Mouse (Mus musculus) myocyte (in vitro differentiated cells): ENCODE data around the gene Mon1a. TPM values are rescaled to one million over a fixed set of nuclear protein-coding genes. Genes with fewer than 3 reads are reported as not detected.
A peak's percentile ranks its signal among the peaks of the same experiment; 100 is the strongest.

ENCODE experiments used
- H3K27me3 ChIP-seq: one replicate; pipeline ENCODE4 v1.6.1; 2011; ENCODE audit not compliant: control insufficient read depth, insufficient read depth, insufficient read length
- H3K36me3 ChIP-seq: one replicate; pipeline ENCODE4 v1.6.1; 2011; ENCODE audit not compliant: control insufficient read depth, insufficient read depth
- H3K4me2 ChIP-seq: one replicate; pipeline ENCODE4 v1.6.1; 2011; ENCODE audit warnings: low read depth, control low read depth
- H3K4me3 ChIP-seq: one replicate; pipeline ENCODE4 v1.5.1; 2011; ENCODE audit warnings: mild to moderate bottlenecking, control low read depth, moderate library complexity
- H3K79me2 ChIP-seq: one replicate; pipeline ENCODE4 v1.6.1; 2011; ENCODE audit not compliant: control insufficient read depth, insufficient read depth
- H3ac ChIP-seq: one replicate; pipeline ENCODE4 v1.6.1; 2011; ENCODE audit not compliant: control insufficient read depth, insufficient read length
- CEBPB ChIP-seq: IDR thresholded peaks from 2 replicates; pipeline ENCODE4 v1.6.1; 2011; ENCODE audit warnings: mild to moderate bottlenecking, moderate library complexity; ENCODE audit not compliant: poor library complexity, insufficient read depth, severe bottlenecking
- E2F4 ChIP-seq: IDR thresholded peaks from one replicate; pipeline ENCODE4 v1.6.1; 2011; ENCODE audit warnings: mild to moderate bottlenecking, control low read depth, moderate library complexity; ENCODE audit not compliant: insufficient read depth
- MAX ChIP-seq: IDR thresholded peaks from one replicate; pipeline ENCODE4 v1.6.1; 2011; ENCODE audit warnings: low read depth, mild to moderate bottlenecking, control low read depth
- MYOD1 ChIP-seq, 3 experiments: IDR thresholded peaks; one replicate each; pipeline ENCODE4 v1.6.1; 2011; ENCODE audit warnings: control low read depth in 2 of 3, low read depth in 2 of 3, mild to moderate bottlenecking in 2 of 3, moderate library complexity in 1 of 3; ENCODE audit not compliant: insufficient read length in 2 of 3, control insufficient read depth in 1 of 3
- MYOG ChIP-seq, 3 experiments: IDR thresholded peaks; one replicate each; pipeline ENCODE4 v1.6.1; 2011; ENCODE audit warnings: control low read depth in 2 of 3, low read depth in 2 of 3, mild to moderate bottlenecking in 2 of 3; ENCODE audit not compliant: insufficient read length in 2 of 3, control insufficient read depth in 1 of 3, insufficient read depth in 1 of 3
- POLR2A ChIP-seq: IDR thresholded peaks from one replicate; pipeline ENCODE4 v1.6.1; 2011; ENCODE audit warnings: low read depth, mild to moderate bottlenecking, control low read depth, moderate library complexity; ENCODE audit not compliant: insufficient read length
- POLR2AphosphoS2 ChIP-seq: IDR thresholded peaks from one replicate; pipeline ENCODE4 v1.6.1; 2011; ENCODE audit warnings: low read depth, control low read depth; ENCODE audit not compliant: insufficient read length
- REST ChIP-seq: IDR thresholded peaks from one replicate; pipeline ENCODE4 v1.6.1; 2011; ENCODE audit warnings: mild to moderate bottlenecking, control low read depth, moderate library complexity; ENCODE audit not compliant: insufficient read depth, insufficient read length
- SRF ChIP-seq: IDR thresholded peaks from one replicate; pipeline ENCODE4 v1.6.1; 2011; ENCODE audit warnings: low read depth; ENCODE audit not compliant: control insufficient read depth, insufficient read length
- TCF12 ChIP-seq: IDR thresholded peaks from one replicate; pipeline ENCODE4 v1.6.1; 2011; ENCODE audit warnings: mild to moderate bottlenecking, control low read depth; ENCODE audit not compliant: poor library complexity, insufficient read depth, severe bottlenecking
- TCF3 ChIP-seq: IDR thresholded peaks from one replicate; pipeline ENCODE4 v1.6.1; 2011; ENCODE audit warnings: low read depth, control low read depth; ENCODE audit not compliant: insufficient read length
- USF1 ChIP-seq: IDR thresholded peaks from one replicate; pipeline ENCODE4 v1.6.1; 2011; ENCODE audit warnings: low read depth, mild to moderate bottlenecking, control low read depth, moderate library complexity
- polyA plus RNA-seq: library from polyadenylated mRNA; unstranded; fragments of >200 nt; fragmentation: generic; extraction: Trizol; gene quantifications from one replicate; pipeline ENCODE4 v1.2.1, GENCODE M21; 2012; ENCODE audit warnings: missing spikeins

The Mon1a gene
- polyA plus RNA-seq, 1 experiment: 8.4 TPM

DNA sequence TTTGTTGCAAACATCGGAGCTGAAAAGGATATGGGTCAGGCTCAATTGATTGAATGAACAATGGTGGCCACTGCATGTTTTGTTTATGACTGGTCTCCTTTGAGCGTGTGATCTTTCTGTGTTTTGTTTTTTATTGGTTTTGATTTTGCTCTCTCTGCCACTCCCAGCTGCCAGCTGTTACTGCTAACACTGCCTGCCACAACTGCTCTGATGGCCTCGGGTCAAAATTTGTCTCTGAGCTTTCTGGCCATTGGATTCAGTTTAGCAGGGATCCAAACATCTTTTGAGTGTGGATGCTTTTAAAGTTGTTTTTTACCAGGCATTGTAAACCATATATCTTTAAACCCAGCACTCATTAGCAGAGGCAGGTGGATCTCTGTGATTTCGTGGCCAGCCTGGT lies 7.5 kb upstream of the Mon1a start:
- H3K79me2 ChIP-seq: no peaks in the 10 kb centered on the region
- H3K27me3 ChIP-seq: peaks cover 18% of the 10 kb centered on the region
- no peaks in the 10 kb centered on the region for H3K36me3 ChIP-seq
- H3K4me3 ChIP-seq: no peak overlapping the region
- TF ChIP-seq CEBPB (no peak), SRF (no peak), MYOD1 (IDR thresholded peaks at IDR 0.05; ENCODE audit: control insufficient read depth in 1 of 3, insufficient read length in 2 of 3, low read depth in 2 of 3) (peak; percentile 39 to 58 (median 43)), TCF3 (no peak), POLR2A (no peak), USF1 (no peak), MYOG (IDR thresholded peaks at IDR 0.05; ENCODE audit: control insufficient read depth in 1 of 3, insufficient read depth in 1 of 3, insufficient read length in 2 of 3, low read depth in 2 of 3) (peak in 2 of 3 experiments; percentile 52 to 59), TCF12 (no peak), MAX (no peak), REST (no peak), E2F4 (no peak), POLR2AphosphoS2 (no peak)
- peak overlapping the region; percentile 83 for H3K4me2 ChIP-seq
- H3ac ChIP-seq: no peak overlapping the region

DNA sequence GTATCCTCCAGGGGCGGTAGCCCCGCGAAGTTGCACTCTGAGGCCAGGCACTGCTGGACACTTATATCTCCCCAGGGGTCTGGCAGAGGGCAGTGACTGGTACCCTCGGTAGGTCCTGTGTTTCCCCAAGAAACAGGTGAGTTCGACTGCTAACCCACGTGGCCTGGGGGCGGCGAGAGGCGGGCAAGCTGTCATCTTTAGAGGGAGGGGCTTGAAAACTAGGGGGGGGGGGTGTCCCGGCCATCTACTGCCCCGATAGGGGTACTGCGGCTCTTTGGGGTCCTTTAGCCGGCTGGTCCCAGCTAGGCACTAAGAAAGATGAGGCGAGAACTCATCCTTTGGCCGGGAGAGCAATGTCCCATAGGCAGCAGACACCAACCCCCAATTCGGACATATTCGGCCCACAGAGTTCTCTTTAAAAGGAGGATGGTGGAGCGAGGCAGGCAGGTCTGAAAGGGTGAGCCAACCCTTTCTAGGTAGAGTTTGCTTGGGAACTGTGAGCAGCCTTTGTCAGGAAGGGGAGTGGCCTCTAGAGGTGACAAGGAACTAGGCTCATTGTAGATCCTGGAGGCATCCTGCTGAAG lies 408 bp downstream of the Mon1a start:
- H3K4me3 ChIP-seq: peak overlapping the region; percentile 85
- TF ChIP-seq USF1 (peak; percentile 11), MYOD1 (IDR thresholded peaks at IDR 0.05; ENCODE audit: control insufficient read depth in 1 of 3, insufficient read length in 2 of 3, low read depth in 2 of 3) (no peak)
- H3ac ChIP-seq: peak overlapping the region; percentile 77
- peaks cover 10% of the 10 kb centered on the region for H3K27me3 ChIP-seq
- H3K4me2 ChIP-seq: peak overlapping the region; percentile 91
- no peaks in the 10 kb centered on the region for H3K36me3 ChIP-seq
- H3K79me2 ChIP-seq: no peaks in the 10 kb centered on the region

DNA sequence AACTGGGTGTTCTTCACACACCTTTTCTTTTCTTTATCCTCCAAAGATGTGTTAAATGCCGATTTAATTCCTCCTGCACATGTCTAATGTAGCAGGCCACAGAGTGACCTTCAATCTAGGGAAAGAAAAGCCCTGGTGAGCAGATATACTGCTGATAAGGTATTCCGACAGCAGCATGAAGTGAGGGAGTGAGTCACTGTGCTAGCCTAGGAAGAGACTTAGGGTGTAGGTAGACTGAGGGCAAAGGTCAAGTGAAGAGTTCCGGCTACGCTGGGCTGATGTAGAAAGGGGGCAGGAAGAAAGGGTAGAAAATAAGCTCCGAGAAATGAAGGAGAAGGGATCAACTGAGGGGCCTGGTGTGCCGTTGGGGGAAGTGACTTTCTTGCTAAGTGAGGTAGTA lies 2.3 kb downstream of the Mon1a start:
- no peaks in the 10 kb centered on the region for H3K79me2 ChIP-seq
- H3K36me3 ChIP-seq: no peaks in the 10 kb centered on the region
- H3K27me3 ChIP-seq: peaks cover under 1% of the 10 kb centered on the region
- no peak overlapping the region for H3ac ChIP-seq
- TF ChIP-seq E2F4 (no peak), POLR2AphosphoS2 (no peak)
- no peak overlapping the region for H3K4me2 ChIP-seq
- H3K4me3 ChIP-seq: no peak overlapping the region

DNA sequence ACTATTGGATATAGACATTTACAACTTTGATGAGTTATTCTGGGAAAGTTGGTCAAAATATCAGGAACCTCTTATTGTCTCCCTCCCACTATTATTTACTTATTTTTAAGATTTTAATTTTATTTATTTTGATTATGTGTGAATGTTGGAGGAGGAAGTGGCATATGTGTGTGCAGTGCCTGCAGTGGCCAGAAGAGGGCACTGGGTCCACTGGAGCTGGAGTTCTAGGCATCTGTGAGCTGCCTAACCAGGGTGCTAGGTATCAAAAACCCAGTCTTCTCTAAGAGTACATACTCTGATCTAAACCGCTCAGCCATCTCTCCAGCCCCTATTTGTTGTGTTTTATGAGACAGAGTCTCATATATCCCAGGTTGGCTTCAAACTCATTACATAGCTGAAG lies 3.1 kb downstream of the Mon1a start:
- Histone ChIP-seq H3K4me3 (no peak overlapping the region), H3K4me2 (no peak overlapping the region), H3K79me2 (no peaks in the 10 kb centered on the region), H3K27me3 (no peaks in the 10 kb centered on the region), H3K36me3 (no peaks in the 10 kb centered on the region), H3ac (no peak overlapping the region)
- no peak for TF ChIP-seq REST
- TF ChIP-seq MYOD1 (IDR thresholded peaks at IDR 0.05; ENCODE audit: control insufficient read depth in 1 of 3, insufficient read length in 2 of 3, low read depth in 2 of 3): no peak
- no peak for TF ChIP-seq TCF12
- TF ChIP-seq MYOG (IDR thresholded peaks at IDR 0.05; ENCODE audit: control insufficient read depth in 1 of 3, insufficient read depth in 1 of 3, insufficient read length in 2 of 3, low read depth in 2 of 3): no peak

DNA sequence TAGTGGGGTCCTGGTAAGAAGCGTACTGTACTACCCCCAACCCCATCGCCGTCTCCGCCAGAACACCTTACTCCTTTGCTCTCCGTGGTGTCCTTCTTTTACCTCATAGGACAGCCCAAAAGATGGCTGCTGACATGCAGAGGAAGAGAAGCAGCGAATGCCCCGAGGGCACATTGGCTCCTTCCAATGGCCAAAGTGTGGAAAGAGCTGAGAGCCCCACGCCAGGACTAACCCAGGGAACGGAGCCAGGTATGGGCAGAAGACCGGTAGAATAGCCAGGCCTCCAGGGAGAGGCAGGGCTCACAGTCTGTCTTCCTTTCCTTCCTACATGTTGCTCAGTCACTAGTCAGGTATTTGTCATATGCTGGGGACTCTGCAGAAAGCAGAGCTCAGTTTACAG lies 10.6 kb downstream of the Mon1a start:
- TF ChIP-seq CEBPB (no peak), E2F4 (no peak), MYOD1 (IDR thresholded peaks at IDR 0.05; ENCODE audit: control insufficient read depth in 1 of 3, insufficient read length in 2 of 3, low read depth in 2 of 3) (no peak), REST (no peak), SRF (no peak), TCF12 (no peak), POLR2AphosphoS2 (no peak), TCF3 (no peak), USF1 (no peak), MYOG (IDR thresholded peaks at IDR 0.05; ENCODE audit: control insufficient read depth in 1 of 3, insufficient read depth in 1 of 3, insufficient read length in 2 of 3, low read depth in 2 of 3) (no peak), MAX (no peak), POLR2A (no peak)

More for the DNA sequence above, 10.6 kb downstream of the Mon1a start:
- Histone ChIP-seq H3K4me2 (no peak overlapping the region), H3ac (no peak overlapping the region), H3K27me3 (no peaks in the 10 kb centered on the region), H3K36me3 (no peaks in the 10 kb centered on the region), H3K79me2 (no peaks in the 10 kb centered on the region), H3K4me3 (no peak overlapping the region)
